Mouse (Mus musculus) macrophage (primary cell): Measurements from ENCODE around the gene Gpc6. TPM values are rescaled to one million over a fixed set of nuclear protein-coding genes. Genes with fewer than 3 reads are reported as not detected.

Experiments used
- H3K27ac ChIP-seq: fragments of 350-480 bp; formaldehyde crosslinking; 2 replicates; pipeline ENCODE4 v1.9.0; 2021
- H3K36me3 ChIP-seq: fragments of 350-480 bp; formaldehyde crosslinking; 2 replicates; pipeline ENCODE4 v1.9.0; 2021; ENCODE audit errors: inconsistent target
- H3K4me3 ChIP-seq: fragments of 350-480 bp; formaldehyde crosslinking; 2 replicates; pipeline ENCODE4 v1.9.0; 2021; ENCODE audit errors: inconsistent target
- H3K79me2 ChIP-seq: fragments of 350-480 bp; formaldehyde crosslinking; 2 replicates; pipeline ENCODE4 v1.9.0; 2021; ENCODE audit errors: inconsistent target
- WGBS: methylation state at CpG from one replicate; pipeline ENCODE4 v1.1.7; 2026; ENCODE audit warnings: inconsistent platforms; ENCODE audit not compliant: missing documents; 5-methylcytosine and 5-hydroxymethylcytosine counted together
- polyA plus RNA-seq: library from polyadenylated mRNA; stranded (reverse); fragments of 250-400 nt; gene quantifications from 3 replicates; pipeline ENCODE4 v1.2.4, GENCODE M21; 2018; ENCODE audit warnings: inconsistent platforms

The Gpc6 gene
- polyA plus RNA-seq, 1 experiment from 2014 or later: not detected

- Histone ChIP-seq H3K4me3 (no peak overlapping the region), H3K27ac (no peak overlapping the region), H3K79me2 (no peaks in the 10 kb centered on the region), H3K36me3 (no peaks in the 10 kb centered on the region)
- WGBS: 73% methylated on average over 3 of the region's 3 CpGs
Measured at GRCm38 (mm10) chr14:116987341-116987740, 62.2 kb downstream of the Gpc6 start.

GRCm38 (mm10) chr14:117000376-117000775 lies 75.3 kb downstream of the Gpc6 start:
- WGBS: 90% methylated on average over 1 of the region's 1 CpGs

GRCm38 (mm10) chr14:117002313-117002712 lies 77.2 kb downstream of the Gpc6 start:
- H3K4me3 ChIP-seq: no peak overlapping the region
- H3K79me2 ChIP-seq: no peaks in the 10 kb centered on the region
- H3K36me3 ChIP-seq: no peaks in the 10 kb centered on the region
- 76% methylated on average over 8 of the region's 8 CpGs for WGBS
- no peak overlapping the region for H3K27ac ChIP-seq

More at GRCm38 (mm10) chr14:117000376-117000775, 75.3 kb downstream of the Gpc6 start:
- Histone ChIP-seq H3K79me2 (no peaks in the 10 kb centered on the region), H3K4me3 (no peak overlapping the region), H3K27ac (no peak overlapping the region), H3K36me3 (no peaks in the 10 kb centered on the region)

- Histone ChIP-seq H3K79me2 (no peaks in the 10 kb centered on the region), H3K36me3 (no peaks in the 10 kb centered on the region), H3K4me3 (no peak overlapping the region), H3K27ac (no peak overlapping the region)
- WGBS: 89% methylated on average over 3 of the region's 3 CpGs
Measured at GRCm38 (mm10) chr14:117008781-117009180, 83.7 kb downstream of the Gpc6 start.

GRCm38 (mm10) chr14:117012969-117013368 lies 87.9 kb downstream of the Gpc6 start:
- no peak overlapping the region for H3K27ac ChIP-seq
- H3K4me3 ChIP-seq: no peak overlapping the region
- 100% methylated on average over 1 of the region's 1 CpGs for WGBS
- no peaks in the 10 kb centered on the region for H3K36me3 ChIP-seq
- no peaks in the 10 kb centered on the region for H3K79me2 ChIP-seq

GRCm38 (mm10) chr14:117013554-117014117 lies 88.5 kb downstream of the Gpc6 start:
- Histone ChIP-seq H3K27ac (no peak overlapping the region), H3K79me2 (no peaks in the 10 kb centered on the region), H3K4me3 (no peak overlapping the region), H3K36me3 (no peaks in the 10 kb centered on the region)
- WGBS: 69% methylated on average over 3 of the region's 3 CpGs

GRCm38 (mm10) chr14:117015333-117015922 lies 90.3 kb downstream of the Gpc6 start:
- H3K79me2 ChIP-seq: no peaks in the 10 kb centered on the region
- no peak overlapping the region for H3K27ac ChIP-seq
- H3K4me3 ChIP-seq: no peak overlapping the region
- 76% methylated on average over 4 of the region's 4 CpGs for WGBS
- H3K36me3 ChIP-seq: no peaks in the 10 kb centered on the region

- H3K4me3 ChIP-seq: no peak overlapping the region
- no peaks in the 10 kb centered on the region for H3K79me2 ChIP-seq
- 68% methylated on average over 5 of the region's 5 CpGs for WGBS
- no peaks in the 10 kb centered on the region for H3K36me3 ChIP-seq
- no peak overlapping the region for H3K27ac ChIP-seq
Measured at GRCm38 (mm10) chr14:117022180-117022799, 97.2 kb downstream of the Gpc6 start.

GRCm38 (mm10) chr14:117034146-117034545 lies 109.0 kb downstream of the Gpc6 start:
- 84% methylated on average over 4 of the region's 4 CpGs for WGBS
- Histone ChIP-seq H3K27ac (no peak overlapping the region), H3K36me3 (no peaks in the 10 kb centered on the region), H3K79me2 (no peaks in the 10 kb centered on the region), H3K4me3 (no peak overlapping the region)

GRCm38 (mm10) chr14:117041017-117041416 lies 115.9 kb downstream of the Gpc6 start:
- Histone ChIP-seq H3K79me2 (no peaks in the 10 kb centered on the region), H3K36me3 (no peaks in the 10 kb centered on the region), H3K4me3 (no peak overlapping the region), H3K27ac (no peak overlapping the region)
- WGBS: 89% methylated on average over 5 of the region's 5 CpGs

GRCm38 (mm10) chr14:117048951-117049350 lies 123.8 kb downstream of the Gpc6 start:
- Histone ChIP-seq H3K27ac (no peak overlapping the region), H3K4me3 (no peak overlapping the region), H3K79me2 (no peaks in the 10 kb centered on the region), H3K36me3 (no peaks in the 10 kb centered on the region)
- WGBS: 44% methylated on average over 2 of the region's 2 CpGs

- Histone ChIP-seq H3K27ac (no peak overlapping the region), H3K79me2 (no peaks in the 10 kb centered on the region), H3K36me3 (no peaks in the 10 kb centered on the region), H3K4me3 (no peak overlapping the region)
- WGBS: 93% methylated on average over 8 of the region's 8 CpGs
Measured at GRCm38 (mm10) chr14:117050877-117051276, 125.8 kb downstream of the Gpc6 start.

- Histone ChIP-seq H3K4me3 (no peak overlapping the region), H3K27ac (no peak overlapping the region), H3K36me3 (no peaks in the 10 kb centered on the region), H3K79me2 (no peaks in the 10 kb centered on the region)
- 87% methylated on average over 6 of the region's 6 CpGs for WGBS
Measured at GRCm38 (mm10) chr14:117053361-117053760, 128.2 kb downstream of the Gpc6 start.

GRCm38 (mm10) chr14:117055134-117055533 lies 130.0 kb downstream of the Gpc6 start:
- H3K79me2 ChIP-seq: no peaks in the 10 kb centered on the region
- 58% methylated on average over 2 of the region's 2 CpGs for WGBS
- no peak overlapping the region for H3K4me3 ChIP-seq
- H3K27ac ChIP-seq: no peak overlapping the region
- H3K36me3 ChIP-seq: no peaks in the 10 kb centered on the region

- H3K27ac ChIP-seq: no peak overlapping the region
- 76% methylated on average over 2 of the region's 2 CpGs for WGBS
- no peak overlapping the region for H3K4me3 ChIP-seq
- no peaks in the 10 kb centered on the region for H3K36me3 ChIP-seq
- no peaks in the 10 kb centered on the region for H3K79me2 ChIP-seq
Measured at GRCm38 (mm10) chr14:117061078-117061477, 136.0 kb downstream of the Gpc6 start.
